Comparison of ENCODE assay signal across 8 mouse cellular contexts in the genomic region with DNA sequence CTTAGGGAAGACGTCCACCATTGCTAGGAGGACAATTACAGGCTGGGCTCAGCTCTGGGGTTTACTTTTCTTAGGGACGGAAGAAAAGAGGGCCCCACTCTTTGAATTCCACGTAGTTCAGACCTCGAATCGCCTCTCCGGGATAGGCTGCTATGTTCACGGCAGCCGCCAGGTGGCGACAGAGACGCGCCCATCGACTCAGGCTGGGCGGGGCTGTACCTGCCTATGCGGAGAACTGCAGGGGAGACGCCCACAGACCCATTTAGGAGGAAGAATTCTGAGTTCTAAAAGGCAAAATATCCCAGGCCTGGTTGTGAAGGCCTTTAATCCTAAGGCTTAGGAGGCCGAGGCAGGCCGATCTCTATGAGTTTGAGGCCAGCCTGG. TPM values are rescaled to one million over a fixed set of nuclear protein-coding genes. Genes with fewer than 3 reads are reported as not detected.
DNase-seq lines count a peak whose midpoint lies in the region; ATAC-seq and TF ChIP-seq lines count a peak whose summit lies in the region.

No protein-coding gene starts in this region.

- peak; percentile 59 to 63 for DNase-seq in gastrocnemius, adult 8-10 months (ENCODE audit: low spot score in 2 of 2)
- DNase-seq in hindbrain, postnatal 0 days (ENCODE audit: low spot score) = peak; percentile 67
- peak; percentile 80 to 93 for DNase-seq in left cerebral cortex, adult 2 months (ENCODE audit: extremely low spot score in 1 of 2, low spot score in 2 of 2)
- peak; percentile 83 for DNase-seq in right cerebral cortex, adult 18-20 months
- DNase-seq in urinary bladder, postnatal 36 days (ENCODE audit: low spot score in 2 of 2) = peak; percentile 70 to 81

- no peak overlapping the region for H3K9ac ChIP-seq in hindbrain, postnatal 0 days (replicated peaks; ENCODE audit: low read length)

- no peak overlapping the region for H3K27ac ChIP-seq in hindbrain, postnatal 0 days
- peak overlapping the region; percentile 29; the same call in 1 of the 2 replicates for H3K27ac ChIP-seq in left cerebral cortex, adult 2 months

- TF ChIP-seq CTCF in hindbrain, postnatal 0 days (IDR thresholded peaks at IDR 0.05; ENCODE audit: low read depth) = peak; percentile 95
- TF ChIP-seq CTCF in left cerebral cortex, adult 2 months (IDR thresholded peaks at IDR 0.05) = peak; percentile 100

- H3K4me1 ChIP-seq in hindbrain, postnatal 0 days (ENCODE audit: insufficient read depth, low read length) = no peaks in the 10 kb centered on the region

- intact Hi-C loops in left cerebral cortex, adult 2 months (cut with DNase I) = loop anchor here (1.0 to 10.0 kb wide), 2 partner anchors 130 to 172 kb away; no protein-coding TSS in a partner anchor

- no peaks in the 10 kb centered on the region for H3K27me3 ChIP-seq in hindbrain, postnatal 0 days (ENCODE audit: insufficient read depth, low read length)

- 5% methylated on average over 17 of the region's 17 CpGs for WGBS in hindbrain, postnatal 0 days

- H3K36me3 ChIP-seq in hindbrain, postnatal 0 days (ENCODE audit: insufficient read depth, low read length) = no peaks in the 10 kb centered on the region

- 0 out of 2 replicates have a peak overlapping the region, but pooled peaks have one; percentile 3 for H3K4me3 ChIP-seq in hindbrain, postnatal 0 days (ENCODE audit: low read length)
- peak overlapping the region; percentile 30 for H3K4me3 ChIP-seq in left cerebral cortex, adult 2 months

- H3K4me2 ChIP-seq in hindbrain, postnatal 0 days (ENCODE audit: low read depth, low read length) = peak overlapping the region; percentile 37

- ATAC-seq in activated CD4-positive, CD25-positive, alpha-beta regulatory T cell, adult 4 months = peak; percentile 25
- peak; percentile 71 for ATAC-seq in common myeloid progenitor, adult 5-6 weeks (replicated peaks; ENCODE audit: low read depth, poor library complexity, severe bottlenecking)
- ATAC-seq in hindbrain, postnatal 0 days = peak; percentile 38; the same call in 1 of the 2 replicates
- peak; percentile 80 for ATAC-seq in megakaryocyte, adult 5-6 weeks (ENCODE audit: poor library complexity, severe bottlenecking)

- no peaks in the 10 kb centered on the region for H3K9me3 ChIP-seq in hindbrain, postnatal 0 days (ENCODE audit: low read length)

RNA-seq across cellular contexts. Expression of a gene that starts 23.8 kb away (rescaled TPM):
- polyA plus RNA-seq in activated CD4-positive, CD25-positive, alpha-beta regulatory T cell, adult 4 months (2017; shearing (Covaris generic)) = under 1 TPM; 0.26 to 0.42 TPM
- total RNA-seq in common myeloid progenitor, adult 5-6 weeks (2017) = 0.64 TPM in 1 of 2 replicates, not detected in the other
- total RNA-seq in gastrocnemius, adult 8-10 months (2022) = 1 to 10 TPM; 3.0 to 7.9 (median 5.0) TPM
- 613 and 715 TPM in 2 replicates for total RNA-seq in hindbrain, postnatal 0 days (2014; rRNA removed)
- polyA plus RNA-seq in hindbrain, postnatal 0 days (2015; fragmentation: Nextera tagmentation; extraction: Ambion mirVana) = 412 and 457 TPM in 2 replicates
- total RNA-seq in left cerebral cortex, adult 2 months (2021) = 100 to 1,000 TPM; 334 to 344 TPM
- total RNA-seq in megakaryocyte, adult 5-6 weeks (2015) = not detected in 2 replicates
- total RNA-seq in megakaryocyte, adult 5-6 weeks (2017) = 0.08 and 0.11 TPM in 2 replicates

RNA-seq across cellular contexts. Expression of a gene that starts 29.8 kb away (rescaled TPM):
- over 10,000 TPM; 26,186 to 54,151 TPM for polyA plus RNA-seq in activated CD4-positive, CD25-positive, alpha-beta regulatory T cell, adult 4 months (2017; shearing (Covaris generic))
- 1,770 and 1,788 TPM in 2 replicates for total RNA-seq in common myeloid progenitor, adult 5-6 weeks (2017)
- total RNA-seq in gastrocnemius, adult 8-10 months (2022) = 100 to 1,000 TPM; 301 to 406 (median 351) TPM
- total RNA-seq in hindbrain, postnatal 0 days (2014; rRNA removed) = 5,437 and 5,693 TPM in 2 replicates
- 15,098 and 15,291 TPM in 2 replicates for polyA plus RNA-seq in hindbrain, postnatal 0 days (2015; fragmentation: Nextera tagmentation; extraction: Ambion mirVana)
- total RNA-seq in left cerebral cortex, adult 2 months (2021) = 1,000 to 10,000 TPM; 2,227 to 2,233 TPM
- total RNA-seq in megakaryocyte, adult 5-6 weeks (2015) = 15,428 and 15,938 TPM in 2 replicates
- total RNA-seq in megakaryocyte, adult 5-6 weeks (2017) = 7,091 and 10,908 TPM in 2 replicates

RNA-seq across cellular contexts. Expression of a gene that starts 41.1 kb away (rescaled TPM):
- 10 to 100 TPM in 1 of 2 experiments, 1 to 10 TPM in 1; 2.1 to 13.9 TPM for polyA plus RNA-seq in activated CD4-positive, CD25-positive, alpha-beta regulatory T cell, adult 4 months (2017; shearing (Covaris generic))
- total RNA-seq in common myeloid progenitor, adult 5-6 weeks (2017) = 2.0 and 3.9 TPM in 2 replicates
- total RNA-seq in gastrocnemius, adult 8-10 months (2022) = 1 to 10 TPM; 4.4 to 6.8 (median 5.3) TPM
- 68.6 and 73.8 TPM in 2 replicates for total RNA-seq in hindbrain, postnatal 0 days (2014; rRNA removed)
- polyA plus RNA-seq in hindbrain, postnatal 0 days (2015; fragmentation: Nextera tagmentation; extraction: Ambion mirVana) = 28.0 and 31.4 TPM in 2 replicates
- total RNA-seq in left cerebral cortex, adult 2 months (2021) = 10 to 100 TPM; 31.5 to 33.2 TPM
- 1.7 and 3.0 TPM in 2 replicates for total RNA-seq in megakaryocyte, adult 5-6 weeks (2015)
- total RNA-seq in megakaryocyte, adult 5-6 weeks (2017) = 2.6 and 2.7 TPM in 2 replicates

Comparison
In these comparisons a context has a peak if more than half of its experiments do, and no peak if none do; other contexts are left out.
1. ATAC-seq: peak in every context shown above with its lines; median percentile 80 in megakaryocyte, adult 5-6 weeks; 71 in common myeloid progenitor, adult 5-6 weeks; 38 in hindbrain, postnatal 0 days; 25 in activated CD4-positive, CD25-positive, alpha-beta regulatory T cell, adult 4 months.
2. RNA of a gene that starts 23.8 kb away (total RNA-seq): 613 to 715 TPM in hindbrain, postnatal 0 days and 334 to 344 TPM in left cerebral cortex, adult 2 months; 3.0 to 7.9 TPM in gastrocnemius, adult 8-10 months, 0.64 TPM in common myeloid progenitor, adult 5-6 weeks and 0.08 to 0.11 TPM in megakaryocyte, adult 5-6 weeks; every median in the first group is over 10 times any median in the second.
3. Peak in every context shown above with its lines, with median percentiles within 50 percentile points of each other: DNase-seq.